Mouse (Mus musculus) kidney, adult 2 months (tissue): ENCODE measurements around the gene Rhbdf2. TPM values are rescaled to one million over a fixed set of nuclear protein-coding genes. Genes with fewer than 3 reads are reported as not detected.

Experiments used
- DNase-seq: peaks from one replicate; pipeline ENCODE4 v3.0.0; 2021
- H3K27ac ChIP-seq: fragments of 200-500 bp; 2 replicates; pipeline ENCODE4 v1.5.1; 2012; ENCODE audit warnings: low read depth, low read length, control low read depth, inconsistent platforms; ENCODE audit not compliant: insufficient read depth
- H3K27me3 ChIP-seq: fragments of 200-500 bp; replicated peaks from 2 replicates; pipeline ENCODE4 v1.6.1; 2012; ENCODE audit warnings: mild to moderate bottlenecking, moderate library complexity, low read length, inconsistent platforms; ENCODE audit not compliant: control insufficient read depth, insufficient read depth
- H3K36me3 ChIP-seq: fragments of 200-500 bp; 2 replicates; pipeline ENCODE4 v1.6.1; 2012; ENCODE audit warnings: mild to moderate bottlenecking, moderate library complexity, low read length, inconsistent platforms; ENCODE audit not compliant: control insufficient read depth, insufficient read depth
- H3K4me1 ChIP-seq: fragments of 200-500 bp; 2 replicates; pipeline ENCODE4 v1.6.1; 2011; ENCODE audit warnings: low read length; ENCODE audit not compliant: control insufficient read depth, insufficient read depth
- H3K4me3 ChIP-seq: fragments of 200-500 bp; 2 replicates; pipeline ENCODE4 v1.5.1; 2011; ENCODE audit warnings: mild to moderate bottlenecking, low read depth, low read length, control low read depth; ENCODE audit not compliant: insufficient read depth
- CTCF ChIP-seq: fragments of 200-500 bp; conservative IDR thresholded peaks from 2 replicates; pipeline ENCODE4 v1.5.1; 2011; ENCODE audit warnings: low read depth, mild to moderate bottlenecking, control low read depth, low read length, moderate library complexity, mixed read lengths; ENCODE audit not compliant: insufficient read depth, insufficient read length
- POLR2A ChIP-seq: fragments of 200-500 bp; IDR thresholded peaks from one replicate; pipeline ENCODE4 v1.6.1; 2011; ENCODE audit warnings: low read depth, low read length, control low read depth
- WGBS: fragments of 180-500 bp; shearing (Covaris S2); methylation state at CpG from one replicate; pipeline ENCODE4 v1.1.7; 2018; 5-methylcytosine and 5-hydroxymethylcytosine counted together
- polyA plus RNA-seq: library from polyadenylated mRNA; depleted of rRNA; stranded (reverse); fragments of >200 nt; gene quantifications from 2 replicates; pipeline ENCODE4 v1.2.3, GENCODE M21; 2012

Rhbdf2 gene
- polyA plus RNA-seq, 1 experiment, result 18.0 TPM

GRCm38 (mm10) chr11:116660181-116660580, 33.4 kb upstream of the Rhbdf2 start:
- no peak for DNase-seq
- 88% methylated on average over 9 of the region's 9 CpGs for WGBS
- Histone ChIP-seq H3K4me3 (no peak overlapping the region), H3K4me1 (peaks cover 4% of the 10 kb centered on the region; the same call in 1 of the 2 replicates), H3K27ac (no peak overlapping the region), H3K36me3 (no peaks in the 10 kb centered on the region), H3K27me3 (no peaks in the 10 kb centered on the region)
- TF ChIP-seq POLR2A (no peak), CTCF (no peak)

GRCm38 (mm10) chr11:116659027-116659621, 32.3 kb upstream of the Rhbdf2 start:
- H3K27ac ChIP-seq, result no peak overlapping the region
- H3K4me1 ChIP-seq, result peaks cover 4% of the 10 kb centered on the region; the same call in 1 of the 2 replicates
- no peak for TF ChIP-seq CTCF
- TF ChIP-seq POLR2A, result no peak
- H3K36me3 ChIP-seq, result no peaks in the 10 kb centered on the region
- no peak overlapping the region for H3K4me3 ChIP-seq
- DNase-seq, result no peak
- WGBS, result 88% methylated on average over 15 of the region's 15 CpGs
- H3K27me3 ChIP-seq, result no peaks in the 10 kb centered on the region

GRCm38 (mm10) chr11:116658238-116658637, 31.4 kb upstream of the Rhbdf2 start:
- WGBS, result 73% methylated on average over 10 of the region's 10 CpGs

GRCm38 (mm10) chr11:116657311-116658223, 30.7 kb upstream of the Rhbdf2 start:
- Histone ChIP-seq H3K4me1 (peaks cover 4% of the 10 kb centered on the region; the same call in 1 of the 2 replicates), H3K4me3 (peak overlapping the region; percentile 28; the same call in 1 of the 2 replicates), H3K27ac (peak overlapping the region; percentile 42; the same call in 1 of the 2 replicates), H3K27me3 (no peaks in the 10 kb centered on the region), H3K36me3 (no peaks in the 10 kb centered on the region)
- WGBS, result 17% methylated on average over 22 of the region's 22 CpGs
- DNase-seq, result peak; percentile 97
- TF ChIP-seq POLR2A (peak; percentile 64), CTCF (no peak; the same call in 1 of the 2 replicates)

More at GRCm38 (mm10) chr11:116658238-116658637, 31.4 kb upstream of the Rhbdf2 start:
- Histone ChIP-seq H3K4me3 (no peak overlapping the region), H3K36me3 (no peaks in the 10 kb centered on the region), H3K27ac (no peak overlapping the region), H3K4me1 (peaks cover 4% of the 10 kb centered on the region; the same call in 1 of the 2 replicates), H3K27me3 (no peaks in the 10 kb centered on the region)
- DNase-seq, result no peak
- TF ChIP-seq CTCF (no peak), POLR2A (no peak)

- no peaks in the 10 kb centered on the region for H3K27me3 ChIP-seq
- H3K27ac ChIP-seq, result no peak overlapping the region
- H3K36me3 ChIP-seq, result no peaks in the 10 kb centered on the region
- WGBS, result 72% methylated on average over 16 of the region's 16 CpGs
- H3K4me3 ChIP-seq, result no peak overlapping the region
- H3K4me1 ChIP-seq, result peaks cover 2% of the 10 kb centered on the region; the same call in 1 of the 2 replicates
- DNase-seq, result no peak
- TF ChIP-seq CTCF (no peak), POLR2A (no peak)
Observed at GRCm38 (mm10) chr11:116656348-116657191, 29.8 kb upstream of the Rhbdf2 start.

GRCm38 (mm10) chr11:116654255-116654821, 27.5 kb upstream of the Rhbdf2 start, which contains the start of gene Cygb:
Gene Cygb (minus strand): TSS chr11:116654313.
- DNase-seq, result no peak
- no peaks in the 10 kb centered on the region for H3K27me3 ChIP-seq
- H3K36me3 ChIP-seq, result no peaks in the 10 kb centered on the region
- no peaks in the 10 kb centered on the region for H3K4me1 ChIP-seq
- no peak within 1 kb of the TSS for H3K27ac ChIP-seq
- WGBS, result 13% methylated on average over 28 of the region's 28 CpGs
- peak within 1 kb of the TSS; percentile 53 for H3K4me3 ChIP-seq
- TF ChIP-seq POLR2A, result no peak
